Mouse (Mus musculus) heart, adult 2 months (tissue): Measurements from ENCODE around the gene Actl6a. TPM values are rescaled to one million over a fixed set of nuclear protein-coding genes. Genes with fewer than 3 reads are reported as not detected.
"Not testable (repeated sequence)": the region's sequence is repeated elsewhere in the genome, so short reads cannot be mapped to it uniquely, and the experiment has no call there.

Experiments used
- DNase-seq, 2 experiments: peaks; one replicate each; pipeline ENCODE4 v3.0.0; 2021
- H3K27ac ChIP-seq: fragments of 200-600 bp; 2 replicates; pipeline ENCODE4 v1.8.1; 2022
- H3K27me3 ChIP-seq: fragments of 200-500 bp; 2 replicates; pipeline ENCODE4 v1.6.1; 2012; ENCODE audit warnings: mild to moderate bottlenecking, low read length, inconsistent platforms, mixed read lengths; ENCODE audit not compliant: control insufficient read depth, insufficient read depth
- H3K36me3 ChIP-seq: fragments of 200-500 bp; 2 replicates; pipeline ENCODE4 v1.6.1; 2012; ENCODE audit warnings: low read length, inconsistent platforms; ENCODE audit not compliant: control insufficient read depth, insufficient read depth
- H3K4me1 ChIP-seq: fragments of 200-500 bp; 2 replicates; pipeline ENCODE4 v1.6.1; 2011; ENCODE audit warnings: low read length; ENCODE audit not compliant: control insufficient read depth, insufficient read depth
- H3K4me3 ChIP-seq: fragments of 200-600 bp; 2 replicates; pipeline ENCODE4 v1.8.1; 2022
- H3K79me2 ChIP-seq: fragments of 200-500 bp; replicated peaks from 2 replicates; pipeline ENCODE4 v1.6.1; 2012; ENCODE audit warnings: mild to moderate bottlenecking, inconsistent platforms, low read length, moderate library complexity, mixed read lengths; ENCODE audit not compliant: control insufficient read depth, insufficient read depth
- H3K9ac ChIP-seq: fragments of 200-500 bp; 2 replicates; pipeline ENCODE4 v1.6.1; 2012; ENCODE audit warnings: low read depth, mild to moderate bottlenecking, control low read depth, inconsistent platforms, low read length, mixed read lengths
- CTCF ChIP-seq: fragments of 200-600 bp; IDR thresholded peaks from 2 replicates; pipeline ENCODE4 v1.8.1; 2022; ENCODE audit warnings: antibody characterized with exemption, mild to moderate bottlenecking, moderate library complexity
- EP300 ChIP-seq: fragments of 200-500 bp; IDR thresholded peaks from 2 replicates; pipeline ENCODE4 v1.6.1; 2011; ENCODE audit warnings: low read depth, low read length, control low read depth; ENCODE audit not compliant: insufficient read depth
- POLR2A ChIP-seq: fragments of 200-500 bp; IDR thresholded peaks from 2 replicates; pipeline ENCODE4 v1.6.1; 2011; ENCODE audit warnings: mild to moderate bottlenecking, low read depth, low read length, control low read depth; ENCODE audit not compliant: insufficient read depth
- WGBS: fragments of 180-500 bp; shearing (Covaris S2); methylation state at CpG from one replicate; pipeline ENCODE4 v1.1.7; 2018; 5-methylcytosine and 5-hydroxymethylcytosine counted together
- intact Hi-C: fragments of 180-260 bp; cut with DNase I; formaldehyde crosslinking; loops from one replicate; pipeline ENCODE4 v1.15.1; 2025
- polyA plus RNA-seq: library from polyadenylated mRNA; depleted of rRNA; stranded (reverse); fragments of >200 nt; gene quantifications from 2 replicates; pipeline ENCODE4 v1.2.3, GENCODE M21; 2012
- total RNA-seq, 2 experiments: library from RNA; stranded (reverse); gene quantifications; 2 replicates each; pipeline ENCODE4 v1.2.3; 2021

The Actl6a gene
- total and polyA plus RNA-seq, 3 experiments: 11.1 to 22.9 (median 22.1) TPM

DNA sequence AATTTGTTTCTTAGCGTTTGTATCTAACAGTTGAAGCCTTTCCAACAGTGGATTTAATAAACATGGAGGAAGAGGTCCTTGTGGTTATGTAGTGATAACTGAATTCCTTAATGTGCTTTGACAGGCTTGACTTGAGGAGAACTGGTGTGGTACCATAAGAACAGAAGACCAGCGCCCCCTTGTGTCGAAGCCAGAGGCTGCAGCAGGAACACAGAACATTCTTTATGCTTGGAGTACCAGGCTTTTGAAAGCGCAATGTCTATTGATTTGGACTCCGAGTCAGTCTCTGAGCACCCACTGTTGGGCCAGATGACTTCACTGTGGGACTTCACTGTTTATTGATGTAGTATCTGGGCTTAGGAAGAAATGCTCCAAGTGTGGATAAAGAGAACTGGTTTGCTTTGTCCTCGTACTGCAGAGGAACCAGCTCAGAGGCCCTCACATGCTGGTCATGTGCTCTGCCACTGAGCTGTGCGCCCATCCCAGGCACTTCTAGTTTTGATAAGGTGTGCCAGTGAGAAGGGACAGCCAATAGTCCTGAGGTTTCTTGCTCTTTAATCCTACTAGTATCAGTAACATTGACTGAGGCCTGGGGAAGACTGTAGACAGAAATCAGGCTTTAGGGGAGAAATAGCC is 7.8 kb upstream of the Actl6a start:
- peak; percentile 82 to 90 for DNase-seq
- intact Hi-C loops: loop anchor here (1.0 to 2.0 kb wide), 3 partner anchors 88 to 365 kb away; no protein-coding TSS in a partner anchor
- H3K4me3 ChIP-seq: no peak overlapping the region
- no peaks in the 10 kb centered on the region for H3K27me3 ChIP-seq
- H3K9ac ChIP-seq: no peak overlapping the region
- H3K36me3 ChIP-seq: no peaks in the 10 kb centered on the region
- H3K27ac ChIP-seq: no peak overlapping the region
- H3K4me1 ChIP-seq: no peaks in the 10 kb centered on the region
- no peak for TF ChIP-seq POLR2A
- peak; percentile 100; the same call in 1 of the 2 replicates for TF ChIP-seq CTCF
- TF ChIP-seq EP300: peak; percentile 77
- H3K79me2 ChIP-seq: no peaks in the 10 kb centered on the region
- 24% methylated on average over 7 of the region's 7 CpGs for WGBS

DNA sequence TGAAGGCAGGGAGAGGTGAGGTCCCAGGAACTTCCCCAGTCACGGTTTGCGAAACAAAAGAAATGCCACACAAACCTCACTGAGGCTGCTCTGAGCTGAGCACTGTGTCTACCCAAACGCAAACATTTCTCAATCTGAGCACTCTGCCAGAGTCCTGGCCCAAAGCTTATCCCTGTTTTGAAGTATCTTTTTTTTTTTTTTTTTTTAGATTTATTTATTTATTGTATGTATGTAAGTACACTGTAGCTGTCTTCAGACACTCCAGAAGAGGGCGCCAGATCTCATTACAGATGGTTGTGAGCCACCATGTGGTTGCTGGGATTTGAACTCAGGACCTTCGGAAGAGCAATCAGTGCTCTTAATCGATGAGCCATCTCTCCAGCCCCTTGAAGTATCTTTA is 2.1 kb upstream of the Actl6a start:
- DNase-seq, H3K79me2 ChIP-seq, H3K4me1 ChIP-seq, H3K36me3 ChIP-seq, H3K9ac ChIP-seq, H3K4me3 ChIP-seq, H3K27ac ChIP-seq, H3K27me3 ChIP-seq: not testable (repeated sequence)
- intact Hi-C loops: loop anchor here (10.0 kb wide), 1 partner anchor 309 kb away; the partner anchor contains the start of gene Pik3ca
- 87% methylated on average over 6 of the region's 6 CpGs for WGBS
- TF ChIP-seq CTCF: peak; percentile 29

DNA sequence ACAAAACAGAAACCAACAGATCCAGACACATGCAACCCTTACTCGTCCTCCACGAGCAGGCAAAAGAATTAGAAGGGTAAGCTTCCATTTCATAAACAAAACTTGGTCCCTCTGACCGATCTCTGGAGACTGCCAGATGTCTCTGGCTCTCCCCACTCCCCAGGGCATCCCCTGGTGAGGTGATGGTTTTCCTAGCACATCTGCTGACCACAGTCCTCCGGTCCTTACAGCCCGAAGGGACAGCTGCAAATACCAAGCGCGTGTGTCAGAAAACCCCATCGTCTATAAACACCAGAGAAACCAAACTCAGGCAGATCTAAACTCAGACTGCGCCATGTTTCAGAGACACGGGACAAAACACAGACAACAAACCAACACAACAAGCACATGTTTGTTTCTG is 1.5 kb upstream of the Actl6a start:
- DNase-seq, H3K36me3 ChIP-seq, H3K9ac ChIP-seq, H3K27ac ChIP-seq, H3K27me3 ChIP-seq, H3K4me3 ChIP-seq, H3K79me2 ChIP-seq, H3K4me1 ChIP-seq: not testable (repeated sequence)
- WGBS: 86% methylated on average over 10 of the region's 10 CpGs
- intact Hi-C loops: loop anchor here (10.0 kb wide), 1 partner anchor 310 kb away; the partner anchor contains the start of gene Pik3ca

DNA sequence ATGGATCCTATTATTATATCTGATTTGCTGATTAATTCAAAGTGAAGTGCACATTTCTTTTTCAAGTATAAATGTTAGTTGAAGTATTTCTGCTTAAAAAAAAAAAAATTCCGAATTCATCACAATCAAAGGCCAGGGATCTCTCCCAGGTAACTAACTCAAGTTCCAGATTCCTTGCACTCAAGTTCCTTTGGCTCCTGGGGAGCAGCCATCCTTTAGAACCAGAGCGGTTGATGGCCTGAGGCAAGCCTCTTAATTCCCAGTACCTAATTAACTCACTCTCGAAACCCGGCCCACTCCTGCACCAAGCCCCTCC is 1.9 kb downstream of the Actl6a start:
- DNase-seq: no peak
- no peaks in the 10 kb centered on the region for H3K27me3 ChIP-seq
- intact Hi-C loops: loop anchor here (1.0 to 10.0 kb wide), 2 partner anchors 28 to 313 kb away; partner anchors contain the start of genes Ndufb5 and Pik3ca
- H3K9ac ChIP-seq: no peak overlapping the region
- 5% methylated on average over 4 of the region's 4 CpGs for WGBS
- 0 out of 2 replicates have a peak overlapping the region, but pooled peaks have one; percentile 36 for H3K27ac ChIP-seq
- peak overlapping the region; percentile 59 for H3K4me3 ChIP-seq
- no peaks in the 10 kb centered on the region for H3K79me2 ChIP-seq
- no peaks in the 10 kb centered on the region for H3K36me3 ChIP-seq
- no peak for TF ChIP-seq CTCF
- no peak for TF ChIP-seq POLR2A
- no peak for TF ChIP-seq EP300
- H3K4me1 ChIP-seq: no peaks in the 10 kb centered on the region

DNA sequence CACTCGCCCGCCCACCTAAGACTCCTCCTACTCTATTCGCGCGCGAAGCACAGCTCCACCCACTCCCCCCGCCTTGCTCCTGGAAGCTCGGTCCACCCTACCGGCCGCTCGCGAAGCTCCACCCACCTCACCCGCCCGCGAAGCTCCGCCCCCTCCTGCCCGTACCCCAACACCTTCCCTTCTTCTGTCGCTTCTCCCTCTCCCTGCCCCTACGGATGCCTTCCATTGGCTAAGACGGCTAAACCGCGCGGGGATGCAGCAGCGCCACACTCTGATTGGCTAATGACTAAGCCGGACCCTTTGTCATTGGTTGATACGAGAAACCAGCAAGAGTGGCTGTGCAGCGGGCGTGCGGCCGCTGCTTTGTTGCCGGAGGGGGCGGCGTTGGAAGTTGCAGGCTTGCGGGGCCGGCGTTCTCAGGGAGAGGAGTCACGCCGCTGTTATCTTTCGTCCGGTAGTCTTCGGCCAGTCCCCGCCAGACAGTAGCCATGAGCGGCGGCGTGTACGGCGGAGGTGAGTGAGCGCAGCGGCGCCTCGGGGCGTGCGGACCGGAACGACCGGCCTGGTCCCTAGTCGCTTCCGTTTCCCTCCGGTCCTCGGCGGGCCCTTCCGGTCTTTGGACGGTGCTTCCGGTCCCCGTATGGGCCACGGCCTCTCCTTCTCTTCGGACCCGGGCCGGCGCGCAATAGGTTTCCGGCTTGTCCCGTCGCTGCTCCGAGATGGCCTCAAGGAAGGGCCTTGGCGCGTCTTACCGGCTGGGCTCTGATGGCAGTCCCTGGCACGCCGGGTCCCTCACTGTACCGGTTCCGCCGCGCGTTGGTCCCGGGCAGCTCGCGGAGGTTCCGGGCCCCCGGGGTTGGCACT is 2.5 kb downstream of the Actl6a start:
- under 1% methylated on average over 90 of the region's 90 CpGs for WGBS
- H3K36me3 ChIP-seq: no peaks in the 10 kb centered on the region
- peak overlapping the region; percentile 84 for H3K27ac ChIP-seq
- H3K4me3 ChIP-seq: peak overlapping the region; percentile 59
- TF ChIP-seq POLR2A (peak; percentile 17), CTCF (peak; percentile 41), EP300 (no peak)
- intact Hi-C loops: loop anchor here (1.0 to 10.0 kb wide), 2 partner anchors 28 to 314 kb away; partner anchors contain the start of genes Ndufb5 and Pik3ca
- no peaks in the 10 kb centered on the region for H3K27me3 ChIP-seq
- peak overlapping the region; percentile 86 for H3K9ac ChIP-seq
- H3K4me1 ChIP-seq: no peaks in the 10 kb centered on the region
- peak; percentile 97 for DNase-seq
- no peaks in the 10 kb centered on the region for H3K79me2 ChIP-seq

DNA sequence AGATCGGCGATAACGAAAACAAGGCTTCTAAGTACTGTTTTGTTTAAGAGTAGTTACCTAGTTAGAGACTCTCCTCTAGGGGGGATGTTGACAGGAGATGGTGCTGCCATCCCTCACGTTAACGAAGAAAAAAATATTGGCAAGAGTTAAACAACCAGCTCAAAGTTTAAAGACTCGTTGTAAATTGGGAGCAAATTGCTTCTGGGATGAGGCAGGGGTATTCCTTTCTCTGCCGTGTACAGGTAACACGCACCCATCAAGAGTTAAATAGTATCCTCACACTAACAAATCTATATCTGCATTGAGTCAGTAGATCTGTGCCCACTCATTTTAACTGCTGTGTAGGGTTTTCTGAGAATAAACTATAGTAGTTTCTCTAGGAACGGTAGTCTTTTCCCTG is 3.3 kb downstream of the Actl6a start:
- H3K4me1 ChIP-seq: no peaks in the 10 kb centered on the region
- no peaks in the 10 kb centered on the region for H3K79me2 ChIP-seq
- no peak for DNase-seq
- peak overlapping the region; percentile 86 for H3K9ac ChIP-seq
- H3K4me3 ChIP-seq: peak overlapping the region; percentile 59
- H3K27ac ChIP-seq: peak overlapping the region; percentile 84
- no peak for TF ChIP-seq POLR2A
- no peak for TF ChIP-seq CTCF
- no peak for TF ChIP-seq EP300
- intact Hi-C loops: loop anchor here (10.0 kb wide), 1 partner anchor 315 kb away; the partner anchor contains the start of gene Pik3ca
- no peaks in the 10 kb centered on the region for H3K36me3 ChIP-seq
- no peaks in the 10 kb centered on the region for H3K27me3 ChIP-seq
- WGBS: 5% methylated on average over 9 of the region's 9 CpGs
